ENCODE assay signal across 8 mouse cellular contexts in the genomic region with DNA sequence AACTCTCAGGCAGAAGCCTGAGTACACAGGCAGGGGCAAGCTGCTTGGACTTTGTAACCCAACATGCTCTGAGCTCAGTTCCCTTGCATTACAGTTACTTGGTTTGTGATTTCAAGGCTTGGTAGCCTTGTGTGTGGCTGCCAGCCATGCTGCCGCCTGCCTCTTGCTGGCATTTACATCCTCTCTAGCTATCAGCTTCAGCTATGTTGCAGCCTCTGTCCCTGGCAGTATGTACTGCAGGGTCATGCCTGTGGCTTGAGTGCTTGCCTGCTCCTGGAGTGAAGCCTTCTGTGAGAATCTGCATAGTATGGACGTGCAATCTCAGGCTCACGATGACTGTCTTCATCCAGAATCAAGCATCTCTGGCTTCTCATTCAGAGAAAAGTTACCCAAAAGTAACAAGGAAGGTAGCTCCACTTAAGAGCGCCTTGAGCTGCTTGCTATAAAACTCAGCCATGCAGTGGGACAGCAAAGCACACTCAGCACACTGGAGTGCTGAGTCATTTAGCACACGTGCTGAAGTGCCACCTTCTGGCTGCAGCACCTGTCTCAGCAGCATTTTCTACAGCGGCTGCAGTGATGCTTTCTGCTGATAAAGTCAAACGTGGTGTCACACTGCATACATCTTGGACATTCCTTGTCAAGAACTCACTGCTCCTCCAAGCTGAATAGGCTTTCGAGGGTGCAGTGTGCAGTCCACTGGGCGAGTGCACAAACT. TPM values are rescaled to one million over a fixed set of nuclear protein-coding genes. Genes with fewer than 3 reads are reported as not detected.
DNase-seq lines count a peak whose midpoint lies in the region; ATAC-seq and TF ChIP-seq lines count a peak whose summit lies in the region.

No protein-coding gene starts in this region.

- no peak overlapping the region for H3K4me2 ChIP-seq in midbrain, embryonic 14.5 days (ENCODE audit: low read length)
- no peak overlapping the region for H3K4me2 ChIP-seq in midbrain, embryonic 15.5 days

- H3K9ac ChIP-seq in midbrain, embryonic 14.5 days (replicated peaks; ENCODE audit: low read length) = no peak overlapping the region
- no peak overlapping the region for H3K9ac ChIP-seq in midbrain, embryonic 15.5 days

- 78% methylated on average over 9 of the region's 9 CpGs for WGBS in midbrain, embryonic 14.5 days
- WGBS in midbrain, embryonic 15.5 days = 79% methylated on average over 9 of the region's 9 CpGs
- 54% methylated on average over 9 of the region's 9 CpGs for WGBS in olfactory bulb, adult 2 months

- no peak for TF ChIP-seq CTCF in olfactory bulb, adult 2 months (IDR thresholded peaks at IDR 0.05; ENCODE audit: insufficient read depth, low read depth, low read length)

- no peaks in the 10 kb centered on the region for H3K27me3 ChIP-seq in midbrain, embryonic 14.5 days (ENCODE audit: control insufficient read depth, insufficient read depth, low read length)
- no peaks in the 10 kb centered on the region for H3K27me3 ChIP-seq in midbrain, embryonic 15.5 days (replicated peaks)

- no peak for TF ChIP-seq POLR2A in olfactory bulb, adult 2 months (IDR thresholded peaks at IDR 0.05; ENCODE audit: insufficient read depth, low read depth, low read length)

- ATAC-seq in CD4-positive, CD25-positive, alpha-beta regulatory T cell, adult 4 months = no peak
- no peak for ATAC-seq in midbrain, embryonic 14.5 days (ENCODE audit: low FRiP score, low TSS enrichment)
- ATAC-seq in midbrain, embryonic 15.5 days (replicated peaks) = no peak
- peak; percentile 88 for ATAC-seq in erythroblast, adult 5-6 weeks (replicated peaks; ENCODE audit: low FRiP score, poor library complexity, severe bottlenecking)

- H3K4me3 ChIP-seq in midbrain, embryonic 14.5 days (replicated peaks; ENCODE audit: low read depth, low read length) = no peak overlapping the region
- no peak overlapping the region for H3K4me3 ChIP-seq in midbrain, embryonic 15.5 days
- H3K4me3 ChIP-seq in olfactory bulb, adult 2 months (ENCODE audit: insufficient read depth, low read depth, low read length) = no peak overlapping the region

- peaks cover 46% of the 10 kb centered on the region for H3K36me3 ChIP-seq in midbrain, embryonic 14.5 days (ENCODE audit: control insufficient read depth, insufficient read depth, low read length)
- peaks cover 9% of the 10 kb centered on the region for H3K36me3 ChIP-seq in midbrain, embryonic 15.5 days (replicated peaks)

- H3K27ac ChIP-seq in midbrain, embryonic 14.5 days (replicated peaks; ENCODE audit: low read depth, low read length) = no peak overlapping the region
- H3K27ac ChIP-seq in midbrain, embryonic 15.5 days = no peak overlapping the region
- 0 out of 2 replicates have a peak overlapping the region, but pooled peaks have one; percentile 12 for H3K27ac ChIP-seq in olfactory bulb, adult 2 months (ENCODE audit: insufficient read depth, low read depth, low read length)

- DNase-seq in CD4-positive, CD25-positive, alpha-beta regulatory T cell, adult 2 months (ENCODE audit: low read depth, low spot score) = peak; percentile 8
- DNase-seq in midbrain, embryonic 14.5 days = peak; percentile 29
- DNase-seq in kidney, postnatal 4 days = peak; percentile 19 to 41
- DNase-seq in spleen, postnatal 14 days (ENCODE audit: low spot score in 2 of 2) = no peak

- H3K9me3 ChIP-seq in midbrain, embryonic 14.5 days (ENCODE audit: control insufficient read depth, low read length) = no peaks in the 10 kb centered on the region
- no peaks in the 10 kb centered on the region for H3K9me3 ChIP-seq in midbrain, embryonic 15.5 days

- no peaks in the 10 kb centered on the region for H3K4me1 ChIP-seq in midbrain, embryonic 14.5 days (ENCODE audit: control insufficient read depth, insufficient read depth, low read length)
- H3K4me1 ChIP-seq in midbrain, embryonic 15.5 days = no peaks in the 10 kb centered on the region
- H3K4me1 ChIP-seq in olfactory bulb, adult 2 months (ENCODE audit: control insufficient read depth, insufficient read depth, low read length) = peaks cover 7% of the 10 kb centered on the region

RNA-seq across cellular contexts. Expression of gene 1700003F12Rik, which starts 39.2 kb away (rescaled TPM):
- polyA plus RNA-seq in CD4-positive, CD25-positive, alpha-beta regulatory T cell, adult 4 months (2017; shearing (Covaris generic)) = not detected
- polyA plus RNA-seq in midbrain, embryonic 14.5 days (2014; fragmentation: Nextera tagmentation; extraction: Ambion mirVana) = 1.1 and 2.1 TPM in 2 replicates
- polyA plus RNA-seq in midbrain, embryonic 15.5 days (2015; fragmentation: Nextera tagmentation; extraction: Ambion mirVana) = 1.8 and 2.1 TPM in 2 replicates
- total RNA-seq in erythroblast, adult 5-6 weeks (2015; ENCODE audit: low replicate concordance) = not detected in 2 replicates
- total RNA-seq in erythroblast, adult 5-6 weeks (2017; ENCODE audit: low replicate concordance) = not detected in 2 replicates
- polyA plus RNA-seq in olfactory bulb, adult 2 months (2012; ENCODE audit: insufficient read depth, insufficient read length, low replicate concordance, missing spikeins) = not detected in 2 replicates

RNA-seq across cellular contexts. Expression of gene Actl10, which starts 43.9 kb away (rescaled TPM):
- polyA plus RNA-seq in CD4-positive, CD25-positive, alpha-beta regulatory T cell, adult 4 months (2017; shearing (Covaris generic)) = not detected
- 0.19 and 0.28 TPM in 2 replicates for polyA plus RNA-seq in midbrain, embryonic 14.5 days (2014; fragmentation: Nextera tagmentation; extraction: Ambion mirVana)
- polyA plus RNA-seq in midbrain, embryonic 15.5 days (2015; fragmentation: Nextera tagmentation; extraction: Ambion mirVana) = 0.36 and 0.60 TPM in 2 replicates
- total RNA-seq in erythroblast, adult 5-6 weeks (2015; ENCODE audit: low replicate concordance) = not detected in 2 replicates
- not detected in 2 replicates for total RNA-seq in erythroblast, adult 5-6 weeks (2017; ENCODE audit: low replicate concordance)
- not detected in 2 replicates for polyA plus RNA-seq in olfactory bulb, adult 2 months (2012; ENCODE audit: insufficient read depth, insufficient read length, low replicate concordance, missing spikeins)

RNA-seq across cellular contexts. Expression of gene Necab3, which starts 51.0 kb away (rescaled TPM):
- under 1 TPM; 0.30 to 0.47 TPM for polyA plus RNA-seq in CD4-positive, CD25-positive, alpha-beta regulatory T cell, adult 4 months (2017; shearing (Covaris generic))
- 15.1 and 16.0 TPM in 2 replicates for polyA plus RNA-seq in midbrain, embryonic 14.5 days (2014; fragmentation: Nextera tagmentation; extraction: Ambion mirVana)
- polyA plus RNA-seq in midbrain, embryonic 15.5 days (2015; fragmentation: Nextera tagmentation; extraction: Ambion mirVana) = 15.4 and 18.0 TPM in 2 replicates
- 0.63 TPM in 1 of 2 replicates, not detected in the other for total RNA-seq in erythroblast, adult 5-6 weeks (2015; ENCODE audit: low replicate concordance)
- 11.6 TPM in 1 of 2 replicates, not detected in the other for total RNA-seq in erythroblast, adult 5-6 weeks (2017; ENCODE audit: low replicate concordance)
- not detected in 2 replicates for polyA plus RNA-seq in olfactory bulb, adult 2 months (2012; ENCODE audit: insufficient read depth, insufficient read length, low replicate concordance, missing spikeins)

Comparison
In these comparisons a context has a peak if more than half of its experiments do, and no peak if none do; other contexts are left out.
1. DNase-seq: peak in CD4-positive, CD25-positive, alpha-beta regulatory T cell, adult 2 months (single experiment), midbrain, embryonic 14.5 days (single experiment) and kidney, postnatal 4 days (2 of 2); none in spleen, postnatal 14 days (0 of 2).
2. RNA of gene Necab3, which starts 51.0 kb away (polyA plus RNA-seq): 15.4 to 18.0 TPM in midbrain, embryonic 15.5 days and 15.1 to 16.0 TPM in midbrain, embryonic 14.5 days; 0.30 to 0.47 TPM in CD4-positive, CD25-positive, alpha-beta regulatory T cell, adult 4 months and not detected in olfactory bulb, adult 2 months; every median in the first group is over 10 times any median in the second.